Mouse (Mus musculus): Measurements from ENCODE around the gene Cdh16. TPM values are rescaled to one million over a fixed set of nuclear protein-coding genes. Genes with fewer than 3 reads are reported as not detected.

Gene Cdh16
- polyA plus RNA-seq, 1 experiment from 2014 or later: 32.2 TPM

GRCm38 (mm10) chr8:104603245-104603593, 21.0 kb downstream of the Cdh16 start:
- DNase-seq (no peak), ATAC-seq (ENCODE audit: insufficient read depth) (no peak)
- H3K9ac ChIP-seq: no peak overlapping the region
- WGBS: 61% methylated on average over 4 of the region's 4 CpGs
- H3K36me3 ChIP-seq (ENCODE audit: insufficient read depth): no peaks in the 10 kb centered on the region
- no peaks in the 10 kb centered on the region for H3K9me3 ChIP-seq (ENCODE audit: low read depth, low read length)
- H3K27ac ChIP-seq (ENCODE audit: low read depth): no peak overlapping the region
- no peaks in the 10 kb centered on the region for H3K27me3 ChIP-seq (ENCODE audit: insufficient read depth, low read length)
- 0 out of 2 replicates have a peak, but pooled peaks cover 4% of the 10 kb centered on the region for H3K4me1 ChIP-seq (ENCODE audit: insufficient read depth)
- H3K4me3 ChIP-seq (ENCODE audit: low read depth, low read length): no peak overlapping the region
- no peak for TF ChIP-seq CTCF (IDR thresholded peaks at IDR 0.05; ENCODE audit: low read depth)
- H3K4me2 ChIP-seq: no peak overlapping the region

- H3K9me3 ChIP-seq (ENCODE audit: low read depth, low read length): no peaks in the 10 kb centered on the region
- no peak overlapping the region for H3K27ac ChIP-seq (ENCODE audit: low read depth)
- peak; percentile 99 for TF ChIP-seq CTCF (IDR thresholded peaks at IDR 0.05; ENCODE audit: low read depth)
- ATAC-seq (ENCODE audit: insufficient read depth) (peak; percentile 93), DNase-seq (peak; percentile 98)
- no peaks in the 10 kb centered on the region for H3K36me3 ChIP-seq (ENCODE audit: insufficient read depth)
- peak overlapping the region; percentile 13 for H3K4me3 ChIP-seq (ENCODE audit: low read depth, low read length)
- peak overlapping the region; percentile 56 for H3K4me2 ChIP-seq
- 0 out of 2 replicates have a peak, but pooled peaks cover 4% of the 10 kb centered on the region for H3K4me1 ChIP-seq (ENCODE audit: insufficient read depth)
- 16% methylated on average over 21 of the region's 21 CpGs for WGBS
- peak overlapping the region; percentile 15; the same call in 1 of the 2 replicates for H3K9ac ChIP-seq
- H3K27me3 ChIP-seq (ENCODE audit: insufficient read depth, low read length): no peaks in the 10 kb centered on the region
Measured at GRCm38 (mm10) chr8:104602468-104603244, 21.5 kb downstream of the Cdh16 start.

- DNase-seq (peak; percentile 25), ATAC-seq (ENCODE audit: insufficient read depth) (peak; percentile 51; the same call in 1 of the 2 replicates)
- H3K27ac ChIP-seq (ENCODE audit: low read depth): no peak overlapping the region
- H3K4me3 ChIP-seq (ENCODE audit: low read depth, low read length): peak overlapping the region; percentile 13
- H3K4me1 ChIP-seq (ENCODE audit: insufficient read depth): 0 out of 2 replicates have a peak, but pooled peaks cover 4% of the 10 kb centered on the region
- no peaks in the 10 kb centered on the region for H3K27me3 ChIP-seq (ENCODE audit: insufficient read depth, low read length)
- H3K4me2 ChIP-seq: peak overlapping the region; percentile 56
- no peaks in the 10 kb centered on the region for H3K9me3 ChIP-seq (ENCODE audit: low read depth, low read length)
- H3K36me3 ChIP-seq (ENCODE audit: insufficient read depth): peaks cover 3% of the 10 kb centered on the region
- no peak for TF ChIP-seq CTCF (IDR thresholded peaks at IDR 0.05; ENCODE audit: low read depth)
- 1% methylated on average over 12 of the region's 12 CpGs for WGBS
- H3K9ac ChIP-seq: peak overlapping the region; percentile 15; the same call in 1 of the 2 replicates
Measured at GRCm38 (mm10) chr8:104601941-104602371, 22.2 kb downstream of the Cdh16 start.

- H3K27me3 ChIP-seq (ENCODE audit: insufficient read depth, low read length): no peaks in the 10 kb centered on the region
- no peak overlapping the region for H3K27ac ChIP-seq (ENCODE audit: low read depth)
- ATAC-seq (ENCODE audit: insufficient read depth) (no peak), DNase-seq (no peak)
- no peaks in the 10 kb centered on the region for H3K9me3 ChIP-seq (ENCODE audit: low read depth, low read length)
- H3K4me1 ChIP-seq (ENCODE audit: insufficient read depth): 0 out of 2 replicates have a peak, but pooled peaks cover 4% of the 10 kb centered on the region
- WGBS: 33% methylated on average over 7 of the region's 7 CpGs
- H3K9ac ChIP-seq: no peak overlapping the region
- TF ChIP-seq CTCF (IDR thresholded peaks at IDR 0.05; ENCODE audit: low read depth): no peak
- no peak overlapping the region for H3K4me3 ChIP-seq (ENCODE audit: low read depth, low read length)
- peak overlapping the region; percentile 56 for H3K4me2 ChIP-seq
- peaks cover 8% of the 10 kb centered on the region for H3K36me3 ChIP-seq (ENCODE audit: insufficient read depth)
Measured at GRCm38 (mm10) chr8:104601386-104601785, 22.8 kb downstream of the Cdh16 start.

GRCm38 (mm10) chr8:104598496-104598895, 25.7 kb downstream of the Cdh16 start:
- 27% methylated on average over 6 of the region's 6 CpGs for WGBS
- 0 out of 2 replicates have a peak, but pooled peaks cover 4% of the 10 kb centered on the region for H3K4me1 ChIP-seq (ENCODE audit: insufficient read depth)
- H3K9ac ChIP-seq: no peak overlapping the region
- H3K27ac ChIP-seq (ENCODE audit: low read depth): no peak overlapping the region
- H3K4me2 ChIP-seq: no peak overlapping the region
- H3K9me3 ChIP-seq (ENCODE audit: low read depth, low read length): no peaks in the 10 kb centered on the region
- ATAC-seq (ENCODE audit: insufficient read depth) (no peak), DNase-seq (peak; percentile 55)
- no peak overlapping the region for H3K4me3 ChIP-seq (ENCODE audit: low read depth, low read length)
- H3K27me3 ChIP-seq (ENCODE audit: insufficient read depth, low read length): no peaks in the 10 kb centered on the region
- TF ChIP-seq CTCF (IDR thresholded peaks at IDR 0.05; ENCODE audit: low read depth): no peak
- H3K36me3 ChIP-seq (ENCODE audit: insufficient read depth): peaks cover 33% of the 10 kb centered on the region

GRCm38 (mm10) chr8:104597656-104598055, 26.5 kb downstream of the Cdh16 start:
- Histone ChIP-seq H3K9me3 (ENCODE audit: low read depth, low read length) (no peaks in the 10 kb centered on the region), H3K4me2 (no peak overlapping the region), H3K27ac (ENCODE audit: low read depth) (no peak overlapping the region; the same call in 1 of the 2 replicates), H3K9ac (no peak overlapping the region), H3K36me3 (ENCODE audit: insufficient read depth) (peaks cover 34% of the 10 kb centered on the region), H3K4me1 (ENCODE audit: insufficient read depth) (0 out of 2 replicates have a peak, but pooled peaks cover 4% of the 10 kb centered on the region), H3K4me3 (ENCODE audit: low read depth, low read length) (no peak overlapping the region), H3K27me3 (ENCODE audit: insufficient read depth, low read length) (no peaks in the 10 kb centered on the region)
- 57% methylated on average over 6 of the region's 6 CpGs for WGBS
- DNase-seq (peak; percentile 51), ATAC-seq (ENCODE audit: insufficient read depth) (no peak)
- TF ChIP-seq CTCF (IDR thresholded peaks at IDR 0.05; ENCODE audit: low read depth): no peak

- 78% methylated on average over 21 of the region's 21 CpGs for WGBS
- H3K4me2 ChIP-seq: no peak overlapping the region
- H3K27me3 ChIP-seq (ENCODE audit: insufficient read depth, low read length): no peaks in the 10 kb centered on the region
- no peak for TF ChIP-seq CTCF (IDR thresholded peaks at IDR 0.05; ENCODE audit: low read depth)
- no peak overlapping the region for H3K9ac ChIP-seq
- no peak for ATAC-seq (ENCODE audit: insufficient read depth)
- no peaks in the 10 kb centered on the region for H3K4me1 ChIP-seq (ENCODE audit: insufficient read depth)
- no peak overlapping the region for H3K4me3 ChIP-seq (ENCODE audit: low read depth, low read length)
- DNase-seq: no peak
- peaks cover 34% of the 10 kb centered on the region for H3K36me3 ChIP-seq (ENCODE audit: insufficient read depth)
- H3K9me3 ChIP-seq (ENCODE audit: low read depth, low read length): no peaks in the 10 kb centered on the region
- H3K27ac ChIP-seq (ENCODE audit: low read depth): no peak overlapping the region
Measured at GRCm38 (mm10) chr8:104595773-104596536, 28.2 kb downstream of the Cdh16 start.
